In genomic region chr15:101902171-101903149, GRCm38 (mm10) we compare ENCODE assay signal across 19 mouse cellular contexts. TPM values are rescaled to one million over a fixed set of nuclear protein-coding genes. Genes with fewer than 3 reads are reported as not detected.
DNase-seq lines count a peak whose midpoint lies in the region; ATAC-seq and TF ChIP-seq lines count a peak whose summit lies in the region.
"Had no signal": no experiment of that assay in that cellular context is flagged by ENCODE, and none has a peak within 500 bp of the region (broad histone marks: within the 10 kb centered on the region; RNA-seq: fewer than 3 reads in every experiment).

No protein-coding gene starts in this region.

- no peaks in the 10 kb centered on the region for H3K27me3 ChIP-seq in embryonic facial prominence, embryonic 11.5 days (ENCODE audit: control insufficient read depth, insufficient read depth, low read length)
- H3K27me3 ChIP-seq in embryonic facial prominence, embryonic 10.5 days (replicated peaks; ENCODE audit: low read depth, poor library complexity, severe bottlenecking) = no peaks in the 10 kb centered on the region
- no peaks in the 10 kb centered on the region for H3K27me3 ChIP-seq in kidney, embryonic 16.5 days (ENCODE audit: insufficient read depth, low read length)
- no peaks in the 10 kb centered on the region for H3K27me3 ChIP-seq in midbrain, postnatal 0 days (ENCODE audit: insufficient read depth, low read length)
- no peaks in the 10 kb centered on the region for H3K27me3 ChIP-seq in midbrain, embryonic 13.5 days
- no peaks in the 10 kb centered on the region for H3K27me3 ChIP-seq in stomach, postnatal 0 days (ENCODE audit: control insufficient read depth, insufficient read depth, low read length)
- H3K27me3 ChIP-seq: embryonic facial prominence, embryonic 15.5 days; forebrain, embryonic 13.5 days; liver, embryonic 13.5 days had no signal

- peak; percentile 59 for TF ChIP-seq CTCF in midbrain, postnatal 0 days (IDR thresholded peaks at IDR 0.05)
- peak; percentile 71 for TF ChIP-seq CTCF in stomach, postnatal 0 days (IDR thresholded peaks at IDR 0.05; ENCODE audit: low read depth)

- H3K4me1 ChIP-seq in embryonic facial prominence, embryonic 11.5 days (ENCODE audit: control insufficient read depth, insufficient read depth, low read length) = no peaks in the 10 kb centered on the region
- peaks cover 7% of the 10 kb centered on the region for H3K4me1 ChIP-seq in embryonic facial prominence, embryonic 10.5 days
- no peaks in the 10 kb centered on the region for H3K4me1 ChIP-seq in kidney, embryonic 16.5 days (ENCODE audit: insufficient read depth, low read length)
- no peaks in the 10 kb centered on the region for H3K4me1 ChIP-seq in midbrain, postnatal 0 days (ENCODE audit: insufficient read depth, low read length)
- H3K4me1 ChIP-seq in midbrain, embryonic 13.5 days (replicated peaks) = 0 out of 2 replicates have a peak, but pooled peaks cover 4% of the 10 kb centered on the region
- H3K4me1 ChIP-seq in stomach, postnatal 0 days (replicated peaks; ENCODE audit: control insufficient read depth, insufficient read depth) = no peaks in the 10 kb centered on the region
- H3K4me1 ChIP-seq: embryonic facial prominence, embryonic 15.5 days; forebrain, embryonic 13.5 days; liver, embryonic 13.5 days had no signal

- no peaks in the 10 kb centered on the region for H3K36me3 ChIP-seq in embryonic facial prominence, embryonic 11.5 days (replicated peaks; ENCODE audit: control insufficient read depth, insufficient read depth, low read depth, low read length)
- H3K36me3 ChIP-seq in embryonic facial prominence, embryonic 10.5 days (replicated peaks) = no peaks in the 10 kb centered on the region
- no peaks in the 10 kb centered on the region for H3K36me3 ChIP-seq in kidney, embryonic 16.5 days (ENCODE audit: insufficient read depth, low read length)
- H3K36me3 ChIP-seq in midbrain, postnatal 0 days (ENCODE audit: insufficient read depth, low read length) = no peaks in the 10 kb centered on the region
- H3K36me3 ChIP-seq in midbrain, embryonic 13.5 days = no peaks in the 10 kb centered on the region
- no peaks in the 10 kb centered on the region for H3K36me3 ChIP-seq in stomach, postnatal 0 days (ENCODE audit: control insufficient read depth, insufficient read depth, low read length)
- H3K36me3 ChIP-seq: embryonic facial prominence, embryonic 15.5 days; liver, embryonic 13.5 days had no signal

- H3K9me3 ChIP-seq in embryonic facial prominence, embryonic 11.5 days (replicated peaks; ENCODE audit: control insufficient read depth, low read length) = no peaks in the 10 kb centered on the region
- H3K9me3 ChIP-seq in embryonic facial prominence, embryonic 10.5 days = no peaks in the 10 kb centered on the region
- H3K9me3 ChIP-seq in kidney, embryonic 16.5 days (ENCODE audit: low read length) = no peaks in the 10 kb centered on the region
- H3K9me3 ChIP-seq in midbrain, postnatal 0 days (ENCODE audit: low read length) = no peaks in the 10 kb centered on the region
- no peaks in the 10 kb centered on the region for H3K9me3 ChIP-seq in midbrain, embryonic 13.5 days
- H3K9me3 ChIP-seq in stomach, postnatal 0 days (ENCODE audit: control insufficient read depth, low read length) = no peaks in the 10 kb centered on the region
- H3K9me3 ChIP-seq: embryonic facial prominence, embryonic 15.5 days; forebrain, embryonic 13.5 days; liver, embryonic 13.5 days had no signal

- TF ChIP-seq EP300 in stomach, postnatal 0 days (optimal IDR thresholded peaks at IDR 0.05) = no peak

- H3K27ac ChIP-seq in embryonic facial prominence, embryonic 11.5 days (replicated peaks; ENCODE audit: low read depth, low read length) = no peak overlapping the region
- H3K27ac ChIP-seq in embryonic facial prominence, embryonic 10.5 days (replicated peaks) = no peak overlapping the region
- H3K27ac ChIP-seq in kidney, embryonic 16.5 days (ENCODE audit: low read length) = no peak overlapping the region
- no peak overlapping the region for H3K27ac ChIP-seq in midbrain, postnatal 0 days (ENCODE audit: low read depth, low read length)
- H3K27ac ChIP-seq in midbrain, embryonic 13.5 days = no peak overlapping the region
- no peak overlapping the region for H3K27ac ChIP-seq in stomach, postnatal 0 days (replicated peaks)
- H3K27ac ChIP-seq: embryonic facial prominence, embryonic 15.5 days; forebrain, embryonic 13.5 days; hindbrain, embryonic 14.5 days; liver, embryonic 13.5 days had no signal

- peak; percentile 1 for DNase-seq in embryonic facial prominence, embryonic 11.5 days (ENCODE audit: low spot score)
- no peak for DNase-seq in embryonic facial prominence, embryonic 10.5 days (ENCODE audit: low spot score)
- DNase-seq in kidney, postnatal 10 days = peak; percentile 26
- DNase-seq in midbrain, postnatal 0 days (ENCODE audit: low spot score) = peak; percentile 7
- peak; percentile 28 for DNase-seq in stomach, postnatal 0 days (ENCODE audit: low spot score)
- DNase-seq: cerebellum, adult 9-10 months; gastrocnemius, postnatal 14 days; liver, embryonic 13.5 days had no signal

- 58% methylated on average over 12 of the region's 12 CpGs for WGBS in embryonic facial prominence, embryonic 11.5 days
- 68% methylated on average over 12 of the region's 12 CpGs for WGBS in embryonic facial prominence, embryonic 10.5 days
- 53% methylated on average over 12 of the region's 12 CpGs for WGBS in kidney, embryonic 16.5 days
- 47% methylated on average over 12 of the region's 12 CpGs for WGBS in midbrain, postnatal 0 days
- WGBS in midbrain, embryonic 13.5 days = 54% methylated on average over 12 of the region's 12 CpGs
- WGBS in stomach, postnatal 0 days = 49% methylated on average over 12 of the region's 12 CpGs

- H3K4me2 ChIP-seq in embryonic facial prominence, embryonic 11.5 days (ENCODE audit: low read depth, low read length) = no peak overlapping the region
- H3K4me2 ChIP-seq in kidney, embryonic 16.5 days (replicated peaks; ENCODE audit: low read depth, low read length) = no peak overlapping the region
- H3K4me2 ChIP-seq in midbrain, postnatal 0 days (ENCODE audit: low read depth, low read length, poor library complexity, severe bottlenecking) = no peak overlapping the region
- H3K4me2 ChIP-seq in midbrain, embryonic 13.5 days (replicated peaks) = no peak overlapping the region
- H3K4me2 ChIP-seq in stomach, postnatal 0 days (replicated peaks; ENCODE audit: low read depth) = no peak overlapping the region
- H3K4me2 ChIP-seq: embryonic facial prominence, embryonic 15.5 days; forebrain, embryonic 13.5 days; heart, embryonic 11.5 days; hindbrain, embryonic 14.5 days; liver, embryonic 13.5 days had no signal

- no peak for ATAC-seq in embryonic facial prominence, embryonic 11.5 days (replicated peaks; ENCODE audit: insufficient number of reproducible peaks, low FRiP score, low TSS enrichment, low read depth)
- ATAC-seq in kidney, embryonic 16.5 days (ENCODE audit: low FRiP score, low TSS enrichment) = no peak
- no peak for ATAC-seq in midbrain, postnatal 0 days (ENCODE audit: low FRiP score)
- no peak for ATAC-seq in midbrain, embryonic 13.5 days
- peak; percentile 60; the same call in 1 of the 2 replicates for ATAC-seq in stomach, postnatal 0 days (ENCODE audit: low FRiP score, low TSS enrichment)
- ATAC-seq in cerebellum, adult (ENCODE audit: insufficient number of reproducible peaks, low FRiP score, low TSS enrichment) = no peak
- ATAC-seq: forebrain, embryonic 13.5 days had no signal

- no peak overlapping the region for H3K4me3 ChIP-seq in embryonic facial prominence, embryonic 11.5 days (ENCODE audit: low read depth, low read length)
- no peak overlapping the region for H3K4me3 ChIP-seq in embryonic facial prominence, embryonic 10.5 days
- no peak overlapping the region for H3K4me3 ChIP-seq in kidney, embryonic 16.5 days (ENCODE audit: low read length)
- no peak overlapping the region for H3K4me3 ChIP-seq in midbrain, postnatal 0 days (ENCODE audit: low read depth, low read length)
- H3K4me3 ChIP-seq in midbrain, embryonic 13.5 days (replicated peaks) = no peak overlapping the region
- H3K4me3 ChIP-seq in stomach, postnatal 0 days (ENCODE audit: low read depth, low read length) = no peak overlapping the region
- H3K4me3 ChIP-seq: embryonic facial prominence, embryonic 15.5 days; forebrain, embryonic 13.5 days; liver, embryonic 13.5 days had no signal

- H3K9ac ChIP-seq in embryonic facial prominence, embryonic 11.5 days (replicated peaks; ENCODE audit: low read length) = no peak overlapping the region
- no peak overlapping the region for H3K9ac ChIP-seq in kidney, embryonic 16.5 days (replicated peaks; ENCODE audit: low read length)
- no peak overlapping the region for H3K9ac ChIP-seq in midbrain, postnatal 0 days (replicated peaks; ENCODE audit: low read length, poor library complexity, severe bottlenecking)
- H3K9ac ChIP-seq in midbrain, embryonic 13.5 days (replicated peaks) = no peak overlapping the region
- H3K9ac ChIP-seq in stomach, postnatal 0 days (ENCODE audit: low read length) = no peak overlapping the region
- H3K9ac ChIP-seq: embryonic facial prominence, embryonic 15.5 days; forebrain, embryonic 13.5 days; hindbrain, embryonic 14.5 days; liver, embryonic 13.5 days had no signal

RNA-seq across cellular contexts. Expression of gene Krt76, which starts 9.7 kb away (rescaled TPM):
- not detected in 2 replicates for polyA plus RNA-seq in embryonic facial prominence, embryonic 11.5 days (2014; fragmentation: Nextera tagmentation; extraction: Ambion mirVana)
- not detected in 2 replicates for polyA plus RNA-seq in embryonic facial prominence, embryonic 10.5 days (2016; fragmentation: Nextera tagmentation; extraction: Ambion mirVana)
- polyA plus RNA-seq in kidney, embryonic 16.5 days (2015; fragmentation: Nextera tagmentation; extraction: Ambion mirVana) = not detected in 2 replicates
- not detected in 2 replicates for total RNA-seq in midbrain, postnatal 0 days (2014; rRNA removed)
- not detected in 2 replicates for polyA plus RNA-seq in midbrain, postnatal 0 days (2015; fragmentation: Nextera tagmentation; extraction: Ambion mirVana)
- not detected in 2 replicates for polyA plus RNA-seq in midbrain, embryonic 13.5 days (2015; fragmentation: Nextera tagmentation; extraction: Ambion mirVana)
- polyA plus RNA-seq in stomach, postnatal 0 days (2015; fragmentation: Nextera tagmentation; extraction: Ambion mirVana) = 1.9 and 2.2 TPM in 2 replicates
- total RNA-seq: gastrocnemius, postnatal 14 days; left cerebral cortex, adult 8-10 months; megakaryocyte-erythroid progenitor cell, adult 5-6 weeks had no signal
- polyA plus RNA-seq: forebrain, embryonic 13.5 days; heart, embryonic 11.5 days; hindbrain, embryonic 14.5 days; liver, embryonic 13.5 days; small intestine, adult 2 months had no signal

RNA-seq across cellular contexts. Expression of gene Krt4, which starts 22.1 kb away (rescaled TPM):
- polyA plus RNA-seq in embryonic facial prominence, embryonic 11.5 days (2014; fragmentation: Nextera tagmentation; extraction: Ambion mirVana) = not detected in 2 replicates
- polyA plus RNA-seq in embryonic facial prominence, embryonic 10.5 days (2016; fragmentation: Nextera tagmentation; extraction: Ambion mirVana) = not detected in 2 replicates
- polyA plus RNA-seq in kidney, embryonic 16.5 days (2015; fragmentation: Nextera tagmentation; extraction: Ambion mirVana) = 0.42 and 0.82 TPM in 2 replicates
- total RNA-seq in midbrain, postnatal 0 days (2014; rRNA removed) = 0.38 TPM in 1 of 2 replicates, not detected in the other
- not detected in 2 replicates for polyA plus RNA-seq in midbrain, postnatal 0 days (2015; fragmentation: Nextera tagmentation; extraction: Ambion mirVana)
- 0.26 TPM in 1 of 2 replicates, not detected in the other for polyA plus RNA-seq in midbrain, embryonic 13.5 days (2015; fragmentation: Nextera tagmentation; extraction: Ambion mirVana)
- 4,471 and 4,814 TPM in 2 replicates for polyA plus RNA-seq in stomach, postnatal 0 days (2015; fragmentation: Nextera tagmentation; extraction: Ambion mirVana)
- total RNA-seq: left cerebral cortex, adult 8-10 months; megakaryocyte-erythroid progenitor cell, adult 5-6 weeks had no signal
- polyA plus RNA-seq: forebrain, embryonic 13.5 days; hindbrain, embryonic 14.5 days; testis, adult 2 months had no signal

RNA-seq across cellular contexts. Expression of gene Krt77, which starts 33.0 kb away (rescaled TPM):
- polyA plus RNA-seq in embryonic facial prominence, embryonic 11.5 days (2014; fragmentation: Nextera tagmentation; extraction: Ambion mirVana) = not detected in 2 replicates
- 0.06 TPM in 1 of 2 replicates, not detected in the other for polyA plus RNA-seq in embryonic facial prominence, embryonic 10.5 days (2016; fragmentation: Nextera tagmentation; extraction: Ambion mirVana)
- polyA plus RNA-seq in kidney, embryonic 16.5 days (2015; fragmentation: Nextera tagmentation; extraction: Ambion mirVana) = 0.06 TPM in 1 of 2 replicates, not detected in the other
- total RNA-seq in midbrain, postnatal 0 days (2014; rRNA removed) = 1.2 and 1.4 TPM in 2 replicates
- polyA plus RNA-seq in midbrain, postnatal 0 days (2015; fragmentation: Nextera tagmentation; extraction: Ambion mirVana) = 1.5 and 1.6 TPM in 2 replicates
- 0.15 TPM in 1 of 2 replicates, not detected in the other for polyA plus RNA-seq in midbrain, embryonic 13.5 days (2015; fragmentation: Nextera tagmentation; extraction: Ambion mirVana)
- 5.1 and 5.3 TPM in 2 replicates for polyA plus RNA-seq in stomach, postnatal 0 days (2015; fragmentation: Nextera tagmentation; extraction: Ambion mirVana)
- total RNA-seq: gastrocnemius, postnatal 14 days; megakaryocyte-erythroid progenitor cell, adult 5-6 weeks had no signal
- polyA plus RNA-seq: heart, embryonic 11.5 days; liver, embryonic 13.5 days; small intestine, adult 2 months had no signal

RNA-seq across cellular contexts. Expression of gene Krt79, which starts 37.7 kb away (rescaled TPM):
- 0.35 TPM in 1 of 2 replicates, not detected in the other for polyA plus RNA-seq in embryonic facial prominence, embryonic 11.5 days (2014; fragmentation: Nextera tagmentation; extraction: Ambion mirVana)
- 0.20 and 0.49 TPM in 2 replicates for polyA plus RNA-seq in embryonic facial prominence, embryonic 10.5 days (2016; fragmentation: Nextera tagmentation; extraction: Ambion mirVana)
- 0.41 and 0.42 TPM in 2 replicates for polyA plus RNA-seq in kidney, embryonic 16.5 days (2015; fragmentation: Nextera tagmentation; extraction: Ambion mirVana)
- 2.3 TPM in 1 of 2 replicates, not detected in the other for total RNA-seq in midbrain, postnatal 0 days (2014; rRNA removed)
- polyA plus RNA-seq in midbrain, postnatal 0 days (2015; fragmentation: Nextera tagmentation; extraction: Ambion mirVana) = 0.15 and 0.28 TPM in 2 replicates
- polyA plus RNA-seq in midbrain, embryonic 13.5 days (2015; fragmentation: Nextera tagmentation; extraction: Ambion mirVana) = 0.15 TPM in 1 of 2 replicates, not detected in the other
- polyA plus RNA-seq in stomach, postnatal 0 days (2015; fragmentation: Nextera tagmentation; extraction: Ambion mirVana) = 12.2 and 14.3 TPM in 2 replicates
- total RNA-seq: gastrocnemius, postnatal 14 days; left cerebral cortex, adult 8-10 months; megakaryocyte-erythroid progenitor cell, adult 5-6 weeks had no signal
- polyA plus RNA-seq: liver, embryonic 13.5 days had no signal

RNA-seq across cellular contexts. Expression of gene Krt78, which starts 51.6 kb away (rescaled TPM):
- polyA plus RNA-seq in embryonic facial prominence, embryonic 11.5 days (2014; fragmentation: Nextera tagmentation; extraction: Ambion mirVana) = 0.10 TPM in 1 of 2 replicates, not detected in the other
- not detected in 2 replicates for polyA plus RNA-seq in embryonic facial prominence, embryonic 10.5 days (2016; fragmentation: Nextera tagmentation; extraction: Ambion mirVana)
- polyA plus RNA-seq in kidney, embryonic 16.5 days (2015; fragmentation: Nextera tagmentation; extraction: Ambion mirVana) = 0.06 and 0.16 TPM in 2 replicates
- total RNA-seq in midbrain, postnatal 0 days (2014; rRNA removed) = 0.49 TPM in 1 of 2 replicates, not detected in the other
- polyA plus RNA-seq in midbrain, postnatal 0 days (2015; fragmentation: Nextera tagmentation; extraction: Ambion mirVana) = not detected in 2 replicates
- polyA plus RNA-seq in midbrain, embryonic 13.5 days (2015; fragmentation: Nextera tagmentation; extraction: Ambion mirVana) = not detected in 2 replicates
- 49.3 and 73.4 TPM in 2 replicates for polyA plus RNA-seq in stomach, postnatal 0 days (2015; fragmentation: Nextera tagmentation; extraction: Ambion mirVana)
- total RNA-seq: gastrocnemius, postnatal 14 days; left cerebral cortex, adult 8-10 months; megakaryocyte-erythroid progenitor cell, adult 5-6 weeks had no signal
- polyA plus RNA-seq: forebrain, embryonic 13.5 days; heart, embryonic 11.5 days had no signal

Comparison
In these comparisons a context has a peak if more than half of its experiments do, and no peak if none do; other contexts are left out.
1. RNA of gene Krt4, which starts 22.1 kb away (polyA plus RNA-seq): 4,471 to 4,814 TPM in stomach, postnatal 0 days; 0.42 to 0.82 TPM in kidney, embryonic 16.5 days, 0.26 TPM in midbrain, embryonic 13.5 days, not detected in embryonic facial prominence, embryonic 11.5 days, not detected in embryonic facial prominence, embryonic 10.5 days and not detected in midbrain, postnatal 0 days; every median in the first group is over 1,000 times any median in the second.